Mouse (Mus musculus) limb, embryonic 14.5 days (tissue): Measurements from ENCODE around the gene AU022252. TPM values are rescaled to one million over a fixed set of nuclear protein-coding genes. Genes with fewer than 3 reads are reported as not detected.

Experiments used
- ATAC-seq: fragments of 200-750 bp; cut with Nextera tagmentation; 2 replicates; pipeline ENCODE4 v1.8.0; 2017; ENCODE audit warnings: low read depth, moderate number of reproducible peaks, moderate TSS enrichment; ENCODE audit not compliant: low FRiP score
- DNase-seq: peaks from one replicate; pipeline ENCODE4 v3.0.0-alpha.2; 2015; ENCODE audit warnings: low spot score
- H3K27ac ChIP-seq: fragments of 300-500 bp; sonication (generic); replicated peaks from 2 replicates; pipeline ENCODE4 v1.5.1; 2014; ENCODE audit warnings: low read depth, mild to moderate bottlenecking, low read length, moderate library complexity, mixed read lengths
- H3K27me3 ChIP-seq: fragments of 300-500 bp; sonication (generic); 2 replicates; pipeline ENCODE4 v1.6.1; 2014; ENCODE audit warnings: low read length, mixed read lengths; ENCODE audit not compliant: control insufficient read depth, insufficient read depth
- H3K36me3 ChIP-seq: fragments of 300-500 bp; sonication (generic); 2 replicates; pipeline ENCODE4 v1.6.1; 2014; ENCODE audit warnings: mild to moderate bottlenecking, low read length, moderate library complexity, mixed read lengths; ENCODE audit not compliant: control insufficient read depth, insufficient read depth
- H3K4me1 ChIP-seq: fragments of 300-500 bp; sonication (generic); 2 replicates; pipeline ENCODE4 v1.6.1; 2014; ENCODE audit warnings: antibody characterized with exemption, low read length, mixed read lengths; ENCODE audit not compliant: control insufficient read depth, insufficient read depth
- H3K4me2 ChIP-seq: fragments of 300-500 bp; sonication (generic); replicated peaks from 2 replicates; pipeline ENCODE4 v1.6.1; 2014; ENCODE audit warnings: low read depth, mild to moderate bottlenecking, low read length, moderate library complexity; ENCODE audit not compliant: severe bottlenecking
- H3K4me3 ChIP-seq: fragments of 300-500 bp; sonication (generic); replicated peaks from 2 replicates; pipeline ENCODE4 v1.5.1; 2014; ENCODE audit warnings: low read length
- H3K9ac ChIP-seq: fragments of 300-500 bp; sonication (generic); 2 replicates; pipeline ENCODE4 v1.6.1; 2014; ENCODE audit warnings: mild to moderate bottlenecking, low read depth, low read length, moderate library complexity; ENCODE audit not compliant: severe bottlenecking
- H3K9me3 ChIP-seq: fragments of 300-500 bp; sonication (generic); 2 replicates; pipeline ENCODE4 v1.6.1; 2016; ENCODE audit warnings: low read length; ENCODE audit not compliant: control insufficient read depth
- POLR2A ChIP-seq: fragments of 200-500 bp; IDR thresholded peaks from 2 replicates; pipeline ENCODE4 v1.8.0; 2012; ENCODE audit warnings: inconsistent platforms, mild to moderate bottlenecking, moderate library complexity, borderline replicate concordance; ENCODE audit not compliant: insufficient read depth, insufficient read length; ENCODE audit errors: extremely low read depth
- WGBS: fragments of 180-500 bp; shearing (Covaris S2); extraction: QIAGEN DNeasy Blood & Tissue Kit; methylation state at CpG from one replicate; pipeline ENCODE4 v1.1.7; 2014; 5-methylcytosine and 5-hydroxymethylcytosine counted together
- polyA plus RNA-seq, 2 experiments: library from polyadenylated mRNA; depleted of rRNA in 1 of 2; stranded (reverse) in 1 of 2; unstranded in 1 of 2; fragments of >200 nt; fragmentation: Nextera tagmentation in 1 of 2; extraction: Ambion mirVana in 1 of 2; gene quantifications; 2 replicates each; pipeline versions ENCODE4 v1.2.1 to v1.2.3; 2012 to 2014

Gene AU022252
- polyA plus RNA-seq, 2 experiments = 17.2 to 31.9 TPM

GRCm38 (mm10) chr4:119257083-119257482, 24.6 kb upstream of the AU022252 start:
- TF ChIP-seq POLR2A = no peak
- H3K9me3 ChIP-seq = no peaks in the 10 kb centered on the region
- no peak overlapping the region for H3K9ac ChIP-seq
- ATAC-seq = no peak
- H3K4me3 ChIP-seq = no peak overlapping the region
- no peak for DNase-seq
- no peak overlapping the region for H3K27ac ChIP-seq
- peaks cover 14% of the 10 kb centered on the region for H3K4me1 ChIP-seq
- H3K36me3 ChIP-seq = no peaks in the 10 kb centered on the region
- no peaks in the 10 kb centered on the region for H3K27me3 ChIP-seq
- H3K4me2 ChIP-seq = no peak overlapping the region
- WGBS = 70% methylated on average over 6 of the region's 6 CpGs

- Histone ChIP-seq H3K27me3 (no peaks in the 10 kb centered on the region), H3K27ac (peak within 1 kb of the TSS; percentile 75), H3K4me3 (no peak within 1 kb of the TSS), H3K4me2 (no peak within 1 kb of the TSS), H3K36me3 (no peaks in the 10 kb centered on the region), H3K9ac (peak within 1 kb of the TSS; percentile 29; the same call in 1 of the 2 replicates), H3K9me3 (no peaks in the 10 kb centered on the region), H3K4me1 (peaks cover 14% of the 10 kb centered on the region)
- TF ChIP-seq POLR2A = no peak
- ATAC-seq (no peak), DNase-seq (no peak)
- WGBS = 84% methylated on average over 12 of the region's 12 CpGs
Measured at GRCm38 (mm10) chr4:119255351-119255750, 22.8 kb upstream of the AU022252 start, which contains the start of gene Cldn19. Gene Cldn19 (plus strand): TSS chr4:119255414.

GRCm38 (mm10) chr4:119254012-119254618, 21.6 kb upstream of the AU022252 start:
- H3K4me3 ChIP-seq = no peak overlapping the region
- ATAC-seq (peak; percentile 42), DNase-seq (peak; percentile 32)
- H3K36me3 ChIP-seq = no peaks in the 10 kb centered on the region
- H3K9ac ChIP-seq = peak overlapping the region; percentile 29; the same call in 1 of the 2 replicates
- 32% methylated on average over 6 of the region's 9 CpGs for WGBS
- peak overlapping the region; percentile 75 for H3K27ac ChIP-seq
- no peak overlapping the region for H3K4me2 ChIP-seq
- TF ChIP-seq POLR2A = no peak
- H3K27me3 ChIP-seq = no peaks in the 10 kb centered on the region
- peaks cover 14% of the 10 kb centered on the region for H3K4me1 ChIP-seq
- H3K9me3 ChIP-seq = no peaks in the 10 kb centered on the region

- WGBS = 52% methylated on average over 7 of the region's 7 CpGs
- no peak overlapping the region for H3K4me3 ChIP-seq
- no peak overlapping the region for H3K9ac ChIP-seq
- no peak for TF ChIP-seq POLR2A
- 0 out of 2 replicates have a peak overlapping the region, but pooled peaks have one; percentile 19 for H3K27ac ChIP-seq
- H3K9me3 ChIP-seq = no peaks in the 10 kb centered on the region
- H3K4me2 ChIP-seq = no peak overlapping the region
- DNase-seq = no peak
- H3K36me3 ChIP-seq = peaks cover 15% of the 10 kb centered on the region
- H3K27me3 ChIP-seq = no peaks in the 10 kb centered on the region
- H3K4me1 ChIP-seq = peaks cover 14% of the 10 kb centered on the region
- ATAC-seq = no peak
Measured at GRCm38 (mm10) chr4:119252025-119252808, 19.7 kb upstream of the AU022252 start.

GRCm38 (mm10) chr4:119248407-119248965, 16.0 kb upstream of the AU022252 start:
- H3K36me3 ChIP-seq = peaks cover 50% of the 10 kb centered on the region
- WGBS = 79% methylated on average over 11 of the region's 11 CpGs

More at GRCm38 (mm10) chr4:119248407-119248965, 16.0 kb upstream of the AU022252 start:
- Histone ChIP-seq H3K27ac (no peak overlapping the region), H3K9me3 (no peaks in the 10 kb centered on the region), H3K9ac (no peak overlapping the region), H3K4me1 (no peaks in the 10 kb centered on the region), H3K27me3 (no peaks in the 10 kb centered on the region), H3K4me2 (no peak overlapping the region), H3K4me3 (no peak overlapping the region)
- ATAC-seq (no peak), DNase-seq (no peak)
- TF ChIP-seq POLR2A = no peak
